Mouse (Mus musculus) cerebellum, postnatal 10 days (tissue): ENCODE measurements around the gene Braf.
"Not testable (repeated sequence)": the region's sequence is repeated elsewhere in the genome, so short reads cannot be mapped to it uniquely, and the experiment has no call there.

Source experiments
- DNase-seq, 2 experiments: peaks; one replicate each; pipeline ENCODE4 v3.0.0; 2021; ENCODE audit warnings: mixed read lengths in 2 of 2

Braf gene

GRCm38 (mm10) chr6:39724866-39725711, at the start of gene Braf:
TSS of gene Braf (minus strand) at chr6:39725463.
- peak; percentile 97 to 98 for DNase-seq

DNA sequence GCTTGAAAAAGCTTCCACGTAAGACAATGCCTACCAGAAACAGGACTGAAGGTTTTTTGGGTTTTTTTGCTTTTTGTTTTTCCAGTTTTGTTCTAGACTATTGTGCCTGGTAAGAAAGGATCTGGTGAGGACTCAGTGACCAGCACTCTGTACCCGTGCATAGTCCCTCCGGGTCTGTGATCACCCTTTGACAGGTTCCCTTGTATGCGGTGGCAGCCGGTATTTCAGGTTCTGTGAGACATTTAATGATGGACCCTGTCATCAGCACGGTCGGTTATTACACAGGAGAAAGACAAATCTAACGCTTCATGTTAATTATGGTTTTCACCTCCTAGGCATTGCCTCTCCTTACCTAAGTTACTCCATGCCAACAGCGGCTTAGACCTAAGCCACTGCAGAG, 49.8 kb upstream of the Braf start:
- no peak for DNase-seq

DNA sequence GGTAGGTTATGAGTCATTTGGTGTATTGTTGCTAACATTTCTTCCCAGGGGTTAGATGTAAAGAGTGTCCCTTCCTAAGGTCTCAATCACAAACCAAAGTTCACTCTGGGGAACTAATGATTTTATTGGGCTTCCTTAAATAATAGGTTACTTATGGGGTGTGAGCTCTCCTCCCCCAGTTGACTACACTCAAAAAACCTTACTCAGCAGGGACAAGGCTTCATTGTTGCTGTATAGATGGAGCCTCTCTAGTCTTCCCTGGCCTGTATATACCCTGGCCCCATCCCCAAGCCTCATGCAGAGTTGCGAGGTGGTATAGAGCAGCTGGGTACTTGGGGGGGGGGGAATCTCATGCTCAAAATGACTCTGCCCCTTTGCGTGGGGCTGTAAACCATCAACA, 32.0 kb upstream of the Braf start:
- DNase-seq = no peak

GRCm38 (mm10) chr6:39749881-39750280, 24.6 kb upstream of the Braf start:
- peak in 1 of 2 experiments; percentile 7 for DNase-seq

DNA sequence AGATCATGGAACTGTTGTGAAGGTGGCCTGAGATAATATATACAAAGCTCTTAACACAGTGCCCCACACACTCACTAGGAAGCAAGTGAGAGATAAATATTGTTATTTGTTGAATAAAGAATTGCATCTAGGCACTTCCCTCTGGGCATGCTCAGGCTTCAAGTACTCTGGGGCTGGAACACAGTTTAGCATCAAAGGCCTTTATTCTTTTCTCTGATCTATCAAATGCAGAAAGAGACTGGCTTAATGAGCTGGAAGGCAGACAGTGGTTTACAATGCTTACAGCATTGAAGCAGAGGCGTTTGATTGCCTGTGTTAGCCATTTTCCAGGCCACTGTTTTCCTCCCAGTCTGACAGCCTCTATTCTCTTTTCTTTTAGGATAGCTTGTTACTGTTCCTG, 21.8 kb upstream of the Braf start:
- no peak for DNase-seq

DNA sequence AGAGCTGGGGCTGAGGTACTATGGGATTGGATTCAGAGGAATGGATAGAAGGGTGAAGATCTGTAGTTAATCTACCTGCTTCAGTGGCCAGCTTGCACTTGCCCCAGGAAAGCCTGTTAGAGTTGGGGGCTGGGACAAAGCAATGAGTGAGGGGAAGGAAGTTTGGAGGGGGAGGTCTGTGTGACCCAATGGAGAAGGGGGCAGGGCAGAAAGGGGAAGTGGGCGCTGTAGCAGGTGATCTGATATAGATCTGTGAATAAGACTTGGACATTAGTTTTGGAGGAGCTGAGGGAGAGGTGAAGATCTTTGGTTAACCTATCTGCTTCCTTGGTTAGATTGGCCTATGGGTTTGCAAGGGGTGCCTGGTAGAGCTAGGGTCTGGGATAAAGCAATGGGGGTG, 20.2 kb upstream of the Braf start:
- DNase-seq = no peak

DNA sequence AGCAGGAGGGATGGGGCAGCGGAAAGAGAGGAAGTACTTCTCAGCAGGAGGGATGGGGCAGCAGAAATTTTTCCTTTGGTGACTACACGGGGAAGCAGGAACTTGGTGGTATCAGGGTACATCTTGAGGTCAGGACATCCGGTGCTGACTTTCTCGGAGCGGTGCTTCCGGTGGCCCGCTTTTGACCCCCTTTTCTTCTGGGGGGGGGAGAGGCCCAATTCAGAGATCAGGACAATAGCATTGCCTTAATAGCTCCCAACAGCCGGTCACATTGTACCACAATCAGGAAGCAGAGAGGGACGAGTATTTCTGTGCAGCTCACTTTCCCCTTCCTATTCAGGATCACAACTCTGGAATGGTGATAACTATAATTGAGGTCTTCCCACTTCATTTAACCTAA, 14.4 kb upstream of the Braf start:
- DNase-seq = not testable (repeated sequence)

DNA sequence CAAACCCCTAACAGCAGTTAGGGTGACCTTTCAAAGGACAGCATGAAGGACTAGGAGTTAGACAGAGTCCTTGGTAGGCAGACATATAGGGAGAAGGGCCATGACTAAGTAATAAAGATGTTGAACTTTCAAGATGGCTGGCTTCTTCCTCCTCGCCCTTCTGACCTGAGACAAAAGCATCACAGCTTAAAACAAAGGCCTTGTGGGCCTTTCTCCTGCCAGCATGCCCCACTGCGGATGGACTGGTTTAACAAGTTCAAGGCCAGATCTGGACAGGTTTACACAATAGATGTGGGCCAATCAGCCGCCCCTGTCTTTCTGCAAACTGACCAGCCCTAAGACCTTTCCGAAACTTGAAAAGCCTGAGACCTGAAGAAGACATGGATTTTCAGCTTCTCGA, 2.8 kb upstream of the Braf start:
- DNase-seq = no peak

DNA sequence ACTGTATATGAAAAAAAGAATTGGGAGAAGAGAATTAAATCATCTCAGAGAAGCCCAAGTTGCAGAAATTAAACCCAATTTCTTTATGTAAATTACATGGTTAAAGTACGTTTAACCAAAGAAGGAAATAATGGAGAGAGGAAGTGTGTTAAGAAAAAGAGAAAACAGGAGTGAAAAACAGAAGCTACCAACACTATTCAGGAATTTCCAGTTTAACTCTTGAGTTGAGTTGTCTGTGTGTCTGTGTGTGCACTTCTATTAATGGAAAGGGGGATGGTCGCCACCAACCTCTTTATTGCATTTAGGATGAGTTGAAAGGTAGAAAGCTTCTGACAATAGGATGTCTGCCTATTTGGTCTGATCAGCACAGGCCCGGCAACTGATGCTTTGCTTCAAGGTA, 886 bp upstream of the Braf start:
- no peak for DNase-seq

DNA sequence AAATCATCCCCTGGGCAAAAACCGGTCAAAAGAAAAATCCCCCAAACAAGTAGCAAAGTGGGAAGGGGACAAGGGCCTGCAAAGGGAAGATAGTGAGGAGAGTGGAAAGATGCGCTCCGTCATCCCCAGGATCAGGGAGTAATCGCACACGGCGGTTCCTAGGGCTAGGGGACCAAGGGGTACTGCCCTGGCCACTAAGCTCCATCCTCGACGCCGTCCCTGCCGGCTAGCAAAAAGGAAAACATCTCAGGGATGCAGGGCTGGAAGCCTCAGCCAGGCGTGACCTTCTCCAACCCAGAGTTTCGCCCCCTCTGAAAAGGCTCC, 759 bp downstream of the Braf start:
- no peak for DNase-seq

DNA sequence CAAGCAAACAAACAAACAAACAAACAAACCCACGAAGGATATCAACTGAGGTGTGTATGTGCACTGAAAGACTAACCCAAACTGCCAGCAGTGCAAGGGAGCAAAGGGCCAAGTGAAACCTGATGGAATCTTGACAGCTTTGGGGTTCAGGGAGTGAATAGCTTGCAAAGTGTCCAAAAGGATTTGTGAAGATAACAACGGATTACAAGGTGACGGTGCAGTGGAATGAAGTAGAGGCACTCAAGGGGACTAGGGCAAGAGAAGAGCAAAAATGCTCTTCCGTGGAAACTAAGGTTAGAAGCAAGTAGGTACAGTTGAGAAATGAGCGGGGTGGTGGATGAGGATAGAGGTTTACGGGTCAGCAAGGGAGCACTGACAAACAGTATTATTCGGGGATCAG, 1.2 kb downstream of the Braf start:
- DNase-seq = peak in 1 of 2 experiments; percentile 12

- DNase-seq = no peak
Measured at GRCm38 (mm10) chr6:39718567-39718966, 6.7 kb downstream of the Braf start.

- DNase-seq = no peak
Measured at GRCm38 (mm10) chr6:39717049-39717448, 8.2 kb downstream of the Braf start.

DNA sequence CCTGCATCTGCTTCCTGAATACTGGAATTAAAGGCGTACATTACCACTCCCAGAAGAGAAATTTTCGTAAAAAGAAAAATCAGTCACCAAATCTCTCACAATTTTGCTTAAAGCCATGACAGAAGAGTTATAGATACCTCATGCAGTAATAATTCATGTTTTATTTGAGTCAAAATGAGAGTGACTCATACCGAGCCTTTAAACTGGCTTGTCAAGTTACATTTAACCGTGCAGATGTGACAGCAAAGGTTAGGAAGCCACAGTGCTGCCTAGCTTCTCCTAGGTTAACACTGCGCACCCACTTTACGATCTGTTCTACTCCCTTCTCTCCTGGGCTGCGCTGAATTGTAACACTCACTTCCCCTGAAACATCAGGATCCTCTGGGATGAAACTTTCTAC, 10.9 kb downstream of the Braf start:
- no peak for DNase-seq

DNA sequence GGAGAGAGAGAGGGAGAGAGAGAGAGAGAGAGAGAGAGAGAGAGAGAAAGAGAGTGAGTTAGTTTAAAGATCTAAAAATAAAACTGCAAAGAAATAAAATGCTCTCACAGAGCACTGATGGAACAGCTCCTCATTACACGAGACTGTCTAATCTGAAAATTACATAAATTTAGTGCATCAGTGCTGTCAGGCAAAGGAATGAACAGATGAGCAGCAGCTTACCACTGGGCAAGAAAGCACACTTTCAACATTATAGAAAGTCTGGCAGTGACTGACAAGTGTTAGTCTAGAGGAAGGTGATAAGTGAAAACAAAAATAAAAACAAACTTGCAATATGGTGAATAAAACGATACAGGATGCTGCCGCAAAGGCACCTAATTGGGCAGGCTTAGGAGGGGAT, 11.9 kb downstream of the Braf start:
- no peak for DNase-seq

DNA sequence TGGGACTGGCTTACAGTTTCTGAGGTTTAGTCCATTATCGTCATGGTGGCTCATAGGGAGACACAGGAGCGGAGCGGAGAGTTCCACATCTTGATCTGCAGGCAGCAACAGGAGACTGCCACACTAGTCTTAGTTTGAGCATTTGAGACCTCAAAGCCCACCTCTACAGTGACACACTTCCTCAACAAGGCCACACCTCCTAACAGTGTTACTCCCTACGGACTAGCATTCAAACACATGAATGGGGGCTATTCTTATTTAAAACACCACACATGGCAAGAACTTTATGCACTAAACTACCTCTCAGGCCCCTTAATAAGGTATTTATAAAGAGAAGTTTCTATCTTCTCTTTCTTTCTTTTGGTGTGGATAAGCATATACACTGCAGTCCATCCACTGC, 19.6 kb downstream of the Braf start:
- no peak for DNase-seq

GRCm38 (mm10) chr6:39693126-39693525, 32.1 kb downstream of the Braf start:
- DNase-seq = peak; percentile 31 to 54

GRCm38 (mm10) chr6:39686839-39687238, 38.4 kb downstream of the Braf start:
- DNase-seq = not testable (repeated sequence)

DNA sequence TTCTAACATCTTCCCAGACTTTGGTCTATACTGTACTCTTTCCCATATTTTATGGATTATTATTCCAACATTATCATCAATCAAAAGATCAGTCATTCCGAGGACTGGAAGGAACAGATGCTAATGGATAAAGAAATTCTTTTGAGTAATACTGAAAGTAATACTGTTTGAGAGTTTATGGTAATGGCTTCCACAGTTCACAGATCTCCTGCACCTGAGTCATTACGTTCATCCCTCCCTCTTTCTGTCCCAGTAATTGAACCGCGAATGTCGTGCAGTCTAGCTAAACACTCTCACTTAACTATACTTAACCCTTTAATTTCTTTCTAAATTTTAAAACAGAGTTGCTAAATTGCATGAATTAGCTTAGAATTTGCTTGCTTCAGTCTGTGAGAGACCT, 43.5 kb downstream of the Braf start:
- no peak for DNase-seq

DNA sequence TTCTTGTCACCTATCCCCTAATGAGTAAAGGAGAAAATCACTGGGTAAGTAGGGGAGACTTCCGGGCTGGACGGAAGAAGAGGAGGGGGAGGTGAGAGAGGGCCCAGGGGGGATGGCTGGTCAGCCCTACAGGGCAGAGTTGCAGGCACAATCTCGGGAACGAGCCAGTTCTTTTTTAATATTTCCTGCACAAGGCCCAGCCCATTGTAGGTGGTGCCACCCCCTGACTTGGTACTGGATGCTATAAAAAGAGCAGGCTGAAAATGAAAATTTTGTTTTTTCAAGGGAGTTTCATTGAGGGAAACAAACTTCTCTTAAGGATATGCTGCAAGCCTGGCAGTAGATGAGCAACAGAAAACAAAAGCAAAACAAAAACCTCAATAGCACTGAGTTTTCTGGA, 44.7 kb downstream of the Braf start:
- no peak for DNase-seq

DNA sequence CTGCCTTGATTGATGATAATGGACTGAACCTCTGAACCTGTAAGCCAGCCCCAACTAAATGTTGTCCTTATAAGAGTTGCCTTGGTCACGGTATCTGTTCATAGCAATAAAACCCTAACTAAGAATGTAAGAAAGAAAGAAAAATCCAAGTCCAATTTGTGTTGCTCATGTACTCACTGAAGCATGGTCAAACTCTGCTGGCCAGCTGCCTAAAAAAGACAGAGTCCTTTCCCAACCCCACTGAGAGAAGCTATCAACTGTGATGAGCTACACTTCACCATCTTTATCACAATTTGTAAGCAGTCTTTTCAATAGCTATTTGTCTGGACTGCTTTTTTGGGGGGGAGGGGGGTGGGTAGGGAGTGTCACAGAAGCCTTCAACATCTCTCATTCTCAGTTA, 47.0 kb downstream of the Braf start:
- no peak for DNase-seq

DNA sequence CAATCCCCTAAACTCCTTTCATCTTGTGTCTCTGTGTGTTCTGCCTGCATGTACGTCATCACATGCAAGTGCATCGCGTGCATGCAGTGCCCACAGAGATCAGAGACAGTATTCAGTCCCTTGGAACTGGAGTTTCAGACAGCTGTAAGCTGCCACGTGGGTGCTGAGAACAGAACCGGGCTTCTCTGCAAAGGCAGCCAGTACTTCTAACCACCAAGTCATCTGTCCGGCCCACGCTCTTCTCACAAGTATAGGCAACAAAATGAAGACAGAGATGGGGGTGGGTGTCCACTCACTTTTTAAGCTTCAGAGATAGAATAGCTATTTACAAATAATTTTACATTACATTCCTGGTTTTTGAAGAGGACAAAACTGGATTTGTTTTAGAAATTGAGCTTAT, 50.2 kb downstream of the Braf start:
- no peak for DNase-seq

DNA sequence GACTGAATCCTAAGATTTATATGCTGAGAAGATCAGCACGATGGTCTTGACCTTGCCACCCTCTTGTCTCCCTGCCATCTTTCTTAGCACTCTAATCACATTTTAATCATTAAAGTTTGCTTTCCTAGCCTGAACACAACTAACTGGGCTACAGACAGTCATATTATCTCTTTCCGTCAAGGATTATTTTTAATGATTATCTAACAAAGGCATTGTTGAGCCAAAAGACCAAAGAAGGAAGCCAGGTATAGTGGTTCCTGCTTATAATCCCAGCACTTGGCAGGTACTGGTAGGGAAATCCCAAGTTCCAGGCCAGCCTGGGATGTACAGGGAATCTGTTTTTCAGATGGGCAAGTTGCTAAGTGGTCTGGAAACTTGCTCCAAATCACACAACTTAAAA, 114.0 kb downstream of the Braf start:
- DNase-seq = no peak

- DNase-seq = no peak
Measured at GRCm38 (mm10) chr6:39610207-39610606, 115.1 kb downstream of the Braf start.

DNA sequence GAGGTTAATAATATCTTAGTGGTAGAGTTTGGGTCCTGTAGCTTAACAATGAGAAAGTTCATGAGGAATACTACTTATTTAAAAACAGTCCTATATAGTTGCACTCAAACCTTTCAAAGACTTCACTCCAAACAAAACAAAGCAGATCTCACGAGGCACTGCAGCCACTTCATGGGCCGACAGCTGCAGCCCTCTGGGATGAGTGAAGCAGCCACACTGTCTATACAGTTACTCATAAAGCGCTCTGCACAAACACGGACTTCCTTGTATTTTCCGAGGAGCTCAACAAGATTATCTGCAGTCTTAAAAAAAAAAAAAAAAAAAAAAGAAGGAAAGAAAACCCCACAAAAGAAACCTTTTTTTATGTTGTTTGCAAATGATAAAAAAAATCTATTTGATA, 117.9 kb downstream of the Braf start:
- DNase-seq = no peak
